Mouse (Mus musculus): ENCODE results near the gene Gm17416. TPM values are rescaled to one million over a fixed set of nuclear protein-coding genes. Genes with fewer than 3 reads are reported as not detected.

Gm17416 gene
- polyA plus RNA-seq, 1 experiment from 2014 or later, result not detected

DNA sequence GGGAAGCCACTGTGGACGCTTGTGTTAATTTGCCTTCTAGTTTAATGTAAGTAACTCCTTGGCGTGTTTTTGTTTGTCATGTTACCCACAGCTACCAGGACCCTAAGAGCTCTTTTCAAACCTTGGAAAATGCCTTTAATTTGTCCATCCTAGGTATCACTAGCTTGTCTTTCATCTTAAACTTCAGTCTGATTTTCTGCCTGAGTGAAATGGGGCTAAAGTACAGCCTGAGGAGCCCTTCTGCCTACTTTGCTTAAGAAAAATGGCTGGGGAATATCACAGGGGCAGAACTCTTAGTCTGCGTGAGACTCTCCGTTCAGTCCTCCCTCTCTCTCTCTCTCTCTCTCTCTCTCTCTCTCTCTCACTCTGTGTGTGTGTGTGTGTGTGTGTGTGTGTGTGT, 743 bp downstream of the Gm17416 start:
- 79% methylated on average over 4 of the region's 4 CpGs for WGBS
- no peaks in the 10 kb centered on the region for H3K27me3 ChIP-seq (replicated peaks; ENCODE audit: control insufficient read depth, insufficient read depth, low read length)
- no peak overlapping the region for H3K4me2 ChIP-seq (ENCODE audit: low read length)
- no peak for DNase-seq (ENCODE audit: low spot score)
- ATAC-seq, result no peak
- H3K27ac ChIP-seq (ENCODE audit: low read depth, low read length), result no peak overlapping the region
- H3K4me3 ChIP-seq (ENCODE audit: low read depth, low read length), result no peak overlapping the region
- H3K4me1 ChIP-seq (ENCODE audit: control insufficient read depth, insufficient read depth, low read length), result no peaks in the 10 kb centered on the region
- H3K9me3 ChIP-seq (replicated peaks; ENCODE audit: control insufficient read depth, low read length), result no peaks in the 10 kb centered on the region
- H3K36me3 ChIP-seq (ENCODE audit: control insufficient read depth, insufficient read depth, low read length), result no peaks in the 10 kb centered on the region
- no peak overlapping the region for H3K9ac ChIP-seq (ENCODE audit: low read length)

DNA sequence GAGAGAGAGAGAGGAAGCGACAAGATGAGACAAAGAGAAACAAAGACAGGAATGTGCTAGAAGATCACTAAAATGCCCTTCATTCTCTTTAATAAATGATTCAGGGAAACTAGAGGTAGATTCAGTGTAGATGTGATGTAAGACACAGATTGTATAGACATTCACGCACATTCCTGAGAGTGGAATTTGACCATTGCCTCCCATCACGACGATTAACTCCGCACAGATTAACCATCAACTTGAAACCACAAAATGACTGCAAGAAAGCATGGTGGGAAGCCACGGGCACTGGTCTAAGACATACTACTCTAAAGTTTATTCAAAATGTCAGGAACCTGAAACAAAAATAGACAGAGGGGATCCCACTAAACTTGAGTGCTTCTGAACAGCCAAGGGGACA, 1.2 kb downstream of the Gm17416 start:
- Histone ChIP-seq H3K36me3 (ENCODE audit: control insufficient read depth, insufficient read depth, low read length) (no peaks in the 10 kb centered on the region), H3K4me2 (ENCODE audit: low read length) (no peak overlapping the region), H3K4me3 (ENCODE audit: low read depth, low read length) (no peak overlapping the region), H3K9me3 (replicated peaks; ENCODE audit: control insufficient read depth, low read length) (no peaks in the 10 kb centered on the region), H3K27ac (ENCODE audit: low read depth, low read length) (no peak overlapping the region), H3K27me3 (replicated peaks; ENCODE audit: control insufficient read depth, insufficient read depth, low read length) (no peaks in the 10 kb centered on the region), H3K9ac (ENCODE audit: low read length) (no peak overlapping the region), H3K4me1 (ENCODE audit: control insufficient read depth, insufficient read depth, low read length) (no peaks in the 10 kb centered on the region)
- ATAC-seq (no peak), DNase-seq (ENCODE audit: low spot score) (no peak)
- 86% methylated on average over 6 of the region's 6 CpGs for WGBS

DNA sequence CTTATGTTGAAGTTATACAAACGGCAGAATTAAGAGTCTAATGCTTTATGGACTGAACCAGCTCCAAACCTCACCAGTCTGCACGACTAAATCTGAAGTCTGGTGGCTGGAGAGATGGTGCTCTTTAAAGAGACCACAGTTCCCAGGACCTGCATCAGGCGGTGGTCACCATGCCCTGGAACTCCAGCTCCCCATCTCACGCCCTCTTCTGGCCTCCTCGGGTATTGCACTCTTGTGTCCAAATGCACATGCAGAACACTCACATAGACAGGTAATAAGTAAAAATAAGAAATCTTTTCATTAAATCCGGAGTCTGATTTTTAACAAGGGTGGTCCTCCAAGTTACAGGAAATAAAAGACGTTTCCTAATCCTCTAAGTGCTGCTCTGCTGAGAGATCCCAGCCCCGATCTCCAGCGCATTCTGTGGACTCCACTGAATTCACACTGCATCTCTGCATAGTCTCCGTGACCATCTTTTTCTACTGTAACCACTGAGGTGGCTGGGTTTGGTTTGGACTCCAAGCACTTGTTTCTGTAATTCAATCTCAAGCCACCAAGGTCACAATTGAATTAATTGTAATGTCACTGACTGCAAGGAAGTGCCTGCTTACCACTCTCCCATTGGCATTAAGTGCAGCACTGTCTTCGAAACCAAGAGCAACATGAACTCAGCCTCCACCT, 3.1 kb downstream of the Gm17416 start, which contains the start of gene Defb21:
TSS of gene Defb21 (plus strand) at position 631 of the 681 bp plus-strand sequence.
- Histone ChIP-seq H3K4me1 (ENCODE audit: control insufficient read depth, insufficient read depth, low read length) (no peaks in the 10 kb centered on the region), H3K36me3 (ENCODE audit: control insufficient read depth, insufficient read depth, low read length) (no peaks in the 10 kb centered on the region), H3K27me3 (replicated peaks; ENCODE audit: control insufficient read depth, insufficient read depth, low read length) (no peaks in the 10 kb centered on the region), H3K9ac (ENCODE audit: low read length) (no peak within 1 kb of the TSS), H3K9me3 (replicated peaks; ENCODE audit: control insufficient read depth, low read length) (no peaks in the 10 kb centered on the region), H3K27ac (ENCODE audit: low read depth, low read length) (no peak within 1 kb of the TSS), H3K4me2 (ENCODE audit: low read length) (no peak within 1 kb of the TSS), H3K4me3 (ENCODE audit: low read depth, low read length) (no peak within 1 kb of the TSS)
- WGBS, result 63% methylated on average over 11 of the region's 11 CpGs
- ATAC-seq, result no peak
- DNase-seq (ENCODE audit: low spot score), result no peak

DNA sequence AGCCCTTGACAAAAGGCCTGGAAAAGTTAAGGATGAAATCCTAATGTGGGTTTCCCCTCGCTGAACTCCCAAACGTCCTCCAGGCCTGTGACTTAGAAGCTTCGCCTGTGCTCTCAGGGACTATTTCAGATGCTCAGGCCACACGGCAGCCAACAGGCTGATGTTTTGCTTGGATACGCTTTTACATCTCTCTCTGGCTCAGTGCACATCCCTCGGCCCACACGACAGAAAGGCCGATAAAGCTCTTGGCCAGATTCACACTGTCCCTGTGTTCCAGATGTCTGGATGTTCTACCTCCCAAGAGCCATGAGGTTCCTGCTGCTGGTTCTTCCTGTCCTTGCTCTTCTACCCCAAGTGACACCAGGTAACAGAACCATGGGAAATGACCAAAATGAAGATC, 4.3 kb downstream of the Gm17416 start:
- Histone ChIP-seq H3K27me3 (replicated peaks; ENCODE audit: control insufficient read depth, insufficient read depth, low read length) (no peaks in the 10 kb centered on the region), H3K4me1 (ENCODE audit: control insufficient read depth, insufficient read depth, low read length) (no peaks in the 10 kb centered on the region), H3K9me3 (replicated peaks; ENCODE audit: control insufficient read depth, low read length) (no peaks in the 10 kb centered on the region), H3K4me3 (ENCODE audit: low read depth, low read length) (no peak overlapping the region), H3K9ac (ENCODE audit: low read length) (no peak overlapping the region), H3K36me3 (ENCODE audit: control insufficient read depth, insufficient read depth, low read length) (no peaks in the 10 kb centered on the region), H3K4me2 (ENCODE audit: low read length) (no peak overlapping the region), H3K27ac (ENCODE audit: low read depth, low read length) (no peak overlapping the region)
- WGBS, result 89% methylated on average over 8 of the region's 8 CpGs
- no peak for ATAC-seq
- DNase-seq (ENCODE audit: low spot score), result no peak

DNA sequence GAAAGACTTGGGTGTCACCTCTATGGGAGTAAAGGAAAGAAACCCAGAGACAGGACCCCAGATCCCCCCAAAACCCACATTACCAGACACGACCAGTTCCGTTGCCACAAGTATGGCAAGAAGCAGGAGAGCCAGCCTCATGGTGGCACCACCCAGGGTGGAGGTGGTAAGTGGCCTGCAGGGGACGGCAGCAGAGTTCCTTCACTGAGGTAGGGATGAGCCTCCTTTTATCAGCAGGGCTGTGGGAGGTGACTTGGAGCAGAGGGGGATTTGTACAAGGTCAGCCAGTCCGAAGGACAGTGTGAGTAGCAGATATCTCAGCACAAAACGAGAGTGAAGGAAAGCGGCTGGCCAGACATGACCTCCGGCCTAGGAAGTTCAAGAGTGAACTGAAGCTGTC, 11.0 kb downstream of the Gm17416 start, which contains the start of gene Defb19:
TSS of gene Defb19 (minus strand) at position 206 of the 400 bp plus-strand sequence.
- Histone ChIP-seq H3K4me3 (ENCODE audit: low read depth, low read length) (no peak within 1 kb of the TSS), H3K9ac (ENCODE audit: low read length) (no peak within 1 kb of the TSS), H3K27me3 (replicated peaks; ENCODE audit: control insufficient read depth, insufficient read depth, low read length) (no peaks in the 10 kb centered on the region), H3K4me1 (ENCODE audit: control insufficient read depth, insufficient read depth, low read length) (no peaks in the 10 kb centered on the region), H3K36me3 (ENCODE audit: control insufficient read depth, insufficient read depth, low read length) (no peaks in the 10 kb centered on the region), H3K4me2 (ENCODE audit: low read length) (no peak within 1 kb of the TSS), H3K9me3 (replicated peaks; ENCODE audit: control insufficient read depth, low read length) (no peaks in the 10 kb centered on the region), H3K27ac (ENCODE audit: low read depth, low read length) (no peak within 1 kb of the TSS)
- 71% methylated on average over 7 of the region's 7 CpGs for WGBS
- ATAC-seq (no peak), DNase-seq (ENCODE audit: low spot score) (no peak)

DNA sequence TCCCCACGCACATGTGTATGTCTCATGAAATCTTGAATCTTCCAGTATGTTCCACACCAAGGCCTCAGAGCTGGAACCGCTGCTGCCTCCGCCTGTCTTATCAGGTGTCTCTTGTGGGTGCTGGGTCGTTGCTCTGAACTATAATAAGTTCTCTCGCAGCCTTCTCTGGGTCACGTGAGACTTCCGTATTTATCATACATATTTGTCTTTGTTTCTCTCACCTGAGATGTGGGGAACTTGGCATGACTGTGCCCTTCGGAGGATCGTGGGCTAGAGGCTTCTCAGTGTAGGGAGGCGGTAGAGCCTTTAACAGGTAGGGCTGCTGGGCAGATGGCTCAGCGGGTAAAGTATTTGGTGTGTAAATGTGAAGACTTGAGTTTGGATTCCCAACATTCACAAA, 11.5 kb downstream of the Gm17416 start:
- ATAC-seq (no peak), DNase-seq (ENCODE audit: low spot score) (no peak)
- H3K4me1 ChIP-seq (ENCODE audit: control insufficient read depth, insufficient read depth, low read length), result no peaks in the 10 kb centered on the region
- H3K27me3 ChIP-seq (replicated peaks; ENCODE audit: control insufficient read depth, insufficient read depth, low read length), result no peaks in the 10 kb centered on the region
- H3K27ac ChIP-seq (ENCODE audit: low read depth, low read length), result no peak overlapping the region
- H3K9ac ChIP-seq (ENCODE audit: low read length), result no peak overlapping the region
- no peak overlapping the region for H3K4me2 ChIP-seq (ENCODE audit: low read length)
- no peaks in the 10 kb centered on the region for H3K9me3 ChIP-seq (replicated peaks; ENCODE audit: control insufficient read depth, low read length)
- WGBS, result 91% methylated on average over 11 of the region's 11 CpGs
- no peaks in the 10 kb centered on the region for H3K36me3 ChIP-seq (ENCODE audit: control insufficient read depth, insufficient read depth, low read length)
- no peak overlapping the region for H3K4me3 ChIP-seq (ENCODE audit: low read depth, low read length)

DNA sequence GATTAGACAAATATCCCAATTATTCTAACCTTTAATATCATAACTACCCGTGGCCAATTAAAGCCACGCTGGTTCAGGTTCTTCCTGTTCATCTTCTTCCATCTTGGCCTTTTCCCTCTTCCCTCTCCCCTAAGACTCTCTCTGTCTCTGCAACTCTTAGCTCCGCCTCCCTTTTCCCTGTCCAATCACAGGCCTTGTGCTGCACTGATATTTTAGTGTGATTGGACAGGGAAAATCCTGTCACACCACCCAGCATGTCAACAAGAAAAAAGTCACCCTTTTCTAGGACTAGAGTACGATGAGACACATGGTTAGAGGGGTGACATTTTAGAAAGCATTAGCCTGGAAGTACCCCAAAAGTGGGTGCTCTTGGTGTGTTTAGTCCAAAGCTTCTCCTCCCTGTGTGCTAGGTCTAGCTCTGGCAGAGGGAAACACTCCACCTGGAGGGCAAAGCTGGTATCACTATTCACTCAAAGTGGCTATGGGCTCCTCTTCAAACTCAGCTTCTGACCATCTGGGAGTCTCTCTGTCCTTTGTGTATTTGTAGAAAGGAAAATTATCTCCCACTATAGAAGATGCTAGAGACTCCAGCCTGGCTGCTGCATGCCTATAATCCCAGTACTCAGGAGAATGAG, 17.9 kb downstream of the Gm17416 start:
- Histone ChIP-seq H3K27ac (ENCODE audit: low read depth, low read length) (no peak overlapping the region), H3K4me3 (ENCODE audit: low read depth, low read length) (no peak overlapping the region), H3K9ac (ENCODE audit: low read length) (no peak overlapping the region), H3K4me2 (ENCODE audit: low read length) (no peak overlapping the region), H3K27me3 (replicated peaks; ENCODE audit: control insufficient read depth, insufficient read depth, low read length) (no peaks in the 10 kb centered on the region), H3K9me3 (replicated peaks; ENCODE audit: control insufficient read depth, low read length) (no peaks in the 10 kb centered on the region), H3K4me1 (ENCODE audit: control insufficient read depth, insufficient read depth, low read length) (no peaks in the 10 kb centered on the region), H3K36me3 (ENCODE audit: control insufficient read depth, insufficient read depth, low read length) (no peaks in the 10 kb centered on the region)
- 80% methylated on average over 4 of the region's 4 CpGs for WGBS
- ATAC-seq (no peak), DNase-seq (ENCODE audit: low spot score) (no peak)

DNA sequence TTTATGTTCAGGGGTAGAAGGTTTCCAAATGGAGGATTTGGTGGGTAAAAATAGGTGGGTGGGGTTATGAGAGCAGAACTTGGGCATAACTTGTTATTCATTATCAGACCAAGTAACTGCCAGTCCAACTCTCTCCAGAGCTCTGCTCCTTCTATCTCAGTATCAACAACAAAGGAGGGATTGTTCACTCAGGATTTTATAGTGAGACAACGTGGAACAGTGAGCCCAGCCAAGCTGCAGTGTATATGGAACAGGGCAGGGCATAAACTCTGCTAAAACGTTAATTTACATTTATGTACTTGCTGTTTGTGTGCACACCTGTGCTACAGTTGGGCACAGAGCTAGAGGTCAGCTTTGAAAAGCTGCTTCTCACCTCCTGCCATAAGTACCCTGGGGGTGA, 19.3 kb downstream of the Gm17416 start:
- Histone ChIP-seq H3K4me1 (ENCODE audit: control insufficient read depth, insufficient read depth, low read length) (no peaks in the 10 kb centered on the region), H3K4me2 (ENCODE audit: low read length) (no peak overlapping the region), H3K27me3 (replicated peaks; ENCODE audit: control insufficient read depth, insufficient read depth, low read length) (no peaks in the 10 kb centered on the region), H3K4me3 (ENCODE audit: low read depth, low read length) (no peak overlapping the region), H3K27ac (ENCODE audit: low read depth, low read length) (no peak overlapping the region), H3K9ac (ENCODE audit: low read length) (no peak overlapping the region), H3K36me3 (ENCODE audit: control insufficient read depth, insufficient read depth, low read length) (no peaks in the 10 kb centered on the region), H3K9me3 (replicated peaks; ENCODE audit: control insufficient read depth, low read length) (no peaks in the 10 kb centered on the region)
- WGBS, result 23% methylated on average over 2 of the region's 2 CpGs
- no peak for DNase-seq (ENCODE audit: low spot score)
- ATAC-seq, result no peak

DNA sequence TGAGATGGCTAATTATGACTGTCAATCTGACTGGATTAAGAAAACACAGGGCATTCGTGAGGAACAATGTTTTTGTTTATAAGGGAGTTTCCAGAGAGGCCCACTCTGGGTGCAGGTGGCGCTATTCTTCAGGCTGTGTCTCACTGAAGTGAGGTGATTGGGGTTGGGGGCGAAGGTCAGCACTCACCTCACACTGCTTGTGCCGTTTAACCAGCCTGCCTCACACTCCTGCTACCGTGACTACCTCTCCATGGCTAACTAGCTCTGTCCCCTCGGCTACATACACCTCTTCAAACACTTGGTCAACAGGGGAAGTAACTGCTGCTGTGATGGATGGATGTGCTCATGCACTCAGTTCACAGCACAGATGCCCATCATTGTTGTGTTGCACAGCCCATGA, 19.9 kb downstream of the Gm17416 start:
- Histone ChIP-seq H3K4me2 (ENCODE audit: low read length) (no peak overlapping the region), H3K4me1 (ENCODE audit: control insufficient read depth, insufficient read depth, low read length) (no peaks in the 10 kb centered on the region), H3K27me3 (replicated peaks; ENCODE audit: control insufficient read depth, insufficient read depth, low read length) (no peaks in the 10 kb centered on the region), H3K9ac (ENCODE audit: low read length) (no peak overlapping the region), H3K36me3 (ENCODE audit: control insufficient read depth, insufficient read depth, low read length) (no peaks in the 10 kb centered on the region), H3K27ac (ENCODE audit: low read depth, low read length) (no peak overlapping the region), H3K9me3 (replicated peaks; ENCODE audit: control insufficient read depth, low read length) (no peaks in the 10 kb centered on the region), H3K4me3 (ENCODE audit: low read depth, low read length) (no peak overlapping the region)
- no peak for DNase-seq (ENCODE audit: low spot score)
- ATAC-seq, result no peak
- WGBS, result 27% methylated on average over 6 of the region's 6 CpGs

Data from forebrain, embryonic 14.5 days (tissue).